Mouse (Mus musculus) ES-E14 (cell line): Measurements from ENCODE around the gene Wbp2. TPM values are rescaled to one million over a fixed set of nuclear protein-coding genes. Genes with fewer than 3 reads are reported as not detected.

Experiments used
- DNase-seq: peaks from one replicate; pipeline ENCODE4 v3.0.0-alpha.2; 2013; ENCODE audit warnings: low read depth, low spot score
- H3K27ac ChIP-seq: 2 replicates; pipeline ENCODE4 v1.5.1; 2012; ENCODE audit warnings: low read depth, mild to moderate bottlenecking, low read length, moderate library complexity, mixed read lengths; ENCODE audit not compliant: poor library complexity, insufficient read depth, severe bottlenecking
- H3K36me3 ChIP-seq: 2 replicates; pipeline ENCODE4 v1.6.1; 2012; ENCODE audit warnings: mild to moderate bottlenecking, low read length, moderate library complexity, mixed read lengths; ENCODE audit not compliant: control insufficient read depth, poor library complexity, insufficient read depth, severe bottlenecking
- H3K4me1 ChIP-seq, 2 experiments: fragments of 150-350 bp in 1 of 2; sonication (generic) in 1 of 2; 2 replicates each; pipeline ENCODE4 v1.6.1; 2012; ENCODE audit warnings: low read length in 2 of 2, mild to moderate bottlenecking in 1 of 2, mixed read lengths in 1 of 2; ENCODE audit not compliant: control insufficient read depth in 2 of 2, insufficient read depth in 2 of 2, poor library complexity in 1 of 2
- H3K4me3 ChIP-seq, 2 experiments: fragments of 150-350 bp in 1 of 2; sonication (generic) in 1 of 2; 2 replicates each; pipeline ENCODE4 v1.5.1; 2012; ENCODE audit warnings: low read length in 2 of 2, low read depth in 1 of 2, mild to moderate bottlenecking in 1 of 2, mixed read lengths in 1 of 2; ENCODE audit not compliant: insufficient read depth in 1 of 2, poor library complexity in 1 of 2, severe bottlenecking in 1 of 2
- H3K9ac ChIP-seq: 2 replicates; pipeline ENCODE4 v1.6.1; 2012; ENCODE audit warnings: low read depth, mild to moderate bottlenecking, low read length, mixed read lengths; ENCODE audit not compliant: poor library complexity, insufficient read depth, severe bottlenecking
- H3K9me3 ChIP-seq: fragments of 150-350 bp; sonication (generic); 2 replicates; pipeline ENCODE4 v1.6.1; 2012; ENCODE audit warnings: low read depth, mild to moderate bottlenecking, low read length; ENCODE audit not compliant: control insufficient read depth, insufficient read depth
- CHD2 ChIP-seq: IDR thresholded peaks from 2 replicates; pipeline ENCODE4 v1.6.1; 2014; ENCODE audit warnings: mild to moderate bottlenecking, low read depth, low read length, inconsistent platforms
- HCFC1 ChIP-seq: IDR thresholded peaks from 2 replicates; pipeline ENCODE4 v1.6.1; 2012; ENCODE audit warnings: low read length, inconsistent platforms, borderline replicate concordance; ENCODE audit not compliant: insufficient read depth
- MAFK ChIP-seq: IDR thresholded peaks from 2 replicates; pipeline ENCODE4 v1.6.1; 2014; ENCODE audit warnings: mild to moderate bottlenecking, low read depth, low read length, inconsistent platforms; ENCODE audit not compliant: insufficient read depth
- ZC3H11A ChIP-seq: IDR thresholded peaks from 2 replicates; pipeline ENCODE4 v1.6.1; 2012; ENCODE audit warnings: low read depth, mild to moderate bottlenecking, inconsistent platforms, low read length, borderline replicate concordance
- ZNF384 ChIP-seq: IDR thresholded peaks from 2 replicates; pipeline ENCODE4 v1.6.1; 2012; ENCODE audit warnings: low read depth, low read length, inconsistent platforms
- in situ Hi-C, 2 experiments: fragments of 600-800 bp; cut with MboI; formaldehyde crosslinking; loops; one replicate each; pipeline ENCODE4 v1.15.1; 2025; ENCODE audit warnings: low sequenced_read_pairs in 2 of 2, inconsistent platforms in 1 of 2; ENCODE audit not compliant: unreplicated experiment in 2 of 2
- total RNA-seq: library from RNA; depleted of rRNA; stranded (reverse); fragments of 300-350 nt; gene quantifications from 2 replicates; pipeline ENCODE4 v1.2.3, GENCODE M21; 2012

Gene Wbp2
- total RNA-seq, 1 experiment, result 20.1 TPM

- Histone ChIP-seq H3K36me3 (no peaks in the 10 kb centered on the region), H3K4me3 (no peak overlapping the region), H3K9ac (no peak overlapping the region), H3K9me3 (no peaks in the 10 kb centered on the region), H3K4me1 (peaks cover 0 to 6% of the 10 kb centered on the region in 2 experiments; a peak in 2 of 4 replicates), H3K27ac (no peak overlapping the region)
- TF ChIP-seq ZC3H11A, result no peak
- no peak for TF ChIP-seq ZNF384
- TF ChIP-seq CHD2, result no peak
- TF ChIP-seq MAFK, result no peak
- no peak for TF ChIP-seq HCFC1
- in situ Hi-C loops, result no loop called here
- DNase-seq, result no peak
Measured at GRCm38 (mm10) chr11:116091591-116091990, 4.8 kb upstream of the Wbp2 start.

GRCm38 (mm10) chr11:116089545-116089944 lies 2.8 kb upstream of the Wbp2 start:
- DNase-seq, result no peak
- in situ Hi-C loops, result no loop called here
- H3K9me3 ChIP-seq, result no peaks in the 10 kb centered on the region
- no peak overlapping the region for H3K9ac ChIP-seq
- no peak overlapping the region for H3K4me3 ChIP-seq
- H3K36me3 ChIP-seq, result no peaks in the 10 kb centered on the region
- no peak for TF ChIP-seq ZC3H11A
- TF ChIP-seq CHD2, result no peak
- TF ChIP-seq HCFC1, result no peak
- no peak for TF ChIP-seq ZNF384
- no peak for TF ChIP-seq MAFK
- H3K4me1 ChIP-seq, result peaks cover 4 to 8% of the 10 kb centered on the region in 2 experiments
- H3K27ac ChIP-seq, result no peak overlapping the region

- Histone ChIP-seq H3K4me1 (peaks cover 4 to 8% of the 10 kb centered on the region in 2 experiments), H3K27ac (no peak overlapping the region), H3K9ac (no peak overlapping the region), H3K9me3 (no peaks in the 10 kb centered on the region), H3K4me3 (no peak overlapping the region), H3K36me3 (no peaks in the 10 kb centered on the region)
- no peak for DNase-seq
- TF ChIP-seq HCFC1, result no peak
- TF ChIP-seq CHD2, result no peak
- TF ChIP-seq MAFK, result no peak
- TF ChIP-seq ZC3H11A, result no peak
- TF ChIP-seq ZNF384, result no peak
- in situ Hi-C loops, result no loop called here
Measured at GRCm38 (mm10) chr11:116088741-116089394, 2.1 kb upstream of the Wbp2 start.

- H3K4me1 ChIP-seq, result peaks cover 4 to 8% of the 10 kb centered on the region in 2 experiments
- no peaks in the 10 kb centered on the region for H3K9me3 ChIP-seq
- no peak for TF ChIP-seq ZNF384
- no peak for TF ChIP-seq HCFC1
- no peak for TF ChIP-seq ZC3H11A
- TF ChIP-seq MAFK, result no peak
- TF ChIP-seq CHD2, result no peak
- H3K4me3 ChIP-seq, result 0 out of 4 replicates have a peak overlapping the region, but pooled peaks of 1 of the 2 experiments have one; percentile 77
- in situ Hi-C loops, result no loop called here
- H3K9ac ChIP-seq, result no peak overlapping the region
- H3K27ac ChIP-seq, result no peak overlapping the region
- peaks cover 6% of the 10 kb centered on the region for H3K36me3 ChIP-seq
- DNase-seq, result no peak
Measured at GRCm38 (mm10) chr11:116088188-116088587, 1.4 kb upstream of the Wbp2 start.
